Mouse (Mus musculus) left cerebral cortex, adult 2 months (tissue): Measurements from ENCODE around the gene Coro7. TPM values are rescaled to one million over a fixed set of nuclear protein-coding genes. Genes with fewer than 3 reads are reported as not detected.
A peak's percentile ranks its signal among the peaks of the same experiment; 100 is the strongest.

Experiments
- DNase-seq, 2 experiments: peaks; one replicate each; pipeline ENCODE4 v3.0.0; 2021 to 2022; ENCODE audit warnings: low spot score in 2 of 2, mixed read lengths in 1 of 2; ENCODE audit errors: extremely low spot score in 1 of 2
- H3K27ac ChIP-seq: fragments of 200-600 bp; 2 replicates; pipeline ENCODE4 v1.8.1; 2022
- H3K4me3 ChIP-seq: fragments of 200-600 bp; 2 replicates; pipeline ENCODE4 v1.8.1; 2022
- CTCF ChIP-seq: fragments of 200-600 bp; IDR thresholded peaks from 2 replicates; pipeline ENCODE4 v1.8.1; 2022; ENCODE audit warnings: antibody characterized with exemption, mild to moderate bottlenecking, moderate library complexity
- intact Hi-C: fragments of 180-260 bp; cut with DNase I; formaldehyde crosslinking; loops from one replicate; pipeline ENCODE4 v1.15.1; 2025
- total RNA-seq, 2 experiments: library from RNA; stranded (reverse); gene quantifications; 2 replicates each; pipeline ENCODE4 v1.2.3; 2021

Gene Coro7
- total RNA-seq, 2 experiments from 2014 or later = 76.7 to 92.0 TPM

DNA sequence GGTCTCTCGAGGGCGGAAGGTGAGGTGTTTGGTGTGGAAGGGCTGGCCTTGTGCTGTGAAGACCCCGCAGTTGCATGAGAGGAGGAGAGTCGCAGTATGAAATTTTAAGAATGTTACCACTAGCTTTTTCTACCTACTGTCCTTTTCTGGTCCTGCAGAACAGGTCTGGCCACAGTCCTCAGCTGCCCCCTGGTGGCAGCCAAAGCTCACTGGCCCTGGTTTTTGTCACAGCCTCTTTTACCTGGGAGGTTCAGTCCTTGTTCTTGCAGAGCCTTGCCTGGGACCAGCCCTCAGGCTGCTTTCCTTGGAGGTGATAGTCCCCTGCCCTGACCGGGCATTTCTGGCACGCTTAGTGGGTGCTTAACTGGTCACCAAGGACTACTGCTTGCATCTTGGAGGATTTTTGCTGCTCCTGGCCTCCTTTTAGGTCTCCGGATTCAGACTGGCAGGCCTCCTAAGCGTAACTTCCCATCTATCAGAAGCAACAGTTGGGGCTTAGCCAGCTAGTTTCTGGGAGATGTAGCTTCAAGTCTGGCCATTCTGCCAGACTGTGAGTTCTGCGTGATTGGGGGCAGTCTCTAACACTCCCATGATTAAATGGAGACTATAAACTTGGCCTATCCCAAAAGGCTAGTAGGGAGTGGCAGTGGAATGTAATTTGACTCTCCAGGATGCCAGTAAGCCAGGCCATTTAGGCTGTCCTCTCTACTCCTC lies 71.6 kb downstream of the Coro7 start:
- no peak overlapping the region for H3K4me3 ChIP-seq
- peak; percentile 79 to 83 for DNase-seq
- peak; percentile 97 for TF ChIP-seq CTCF
- H3K27ac ChIP-seq = no peak overlapping the region
- intact Hi-C loops = loop anchor here (1.0 to 2.0 kb wide), 3 partner anchors 40 to 119 kb away; no protein-coding TSS in a partner anchor

DNA sequence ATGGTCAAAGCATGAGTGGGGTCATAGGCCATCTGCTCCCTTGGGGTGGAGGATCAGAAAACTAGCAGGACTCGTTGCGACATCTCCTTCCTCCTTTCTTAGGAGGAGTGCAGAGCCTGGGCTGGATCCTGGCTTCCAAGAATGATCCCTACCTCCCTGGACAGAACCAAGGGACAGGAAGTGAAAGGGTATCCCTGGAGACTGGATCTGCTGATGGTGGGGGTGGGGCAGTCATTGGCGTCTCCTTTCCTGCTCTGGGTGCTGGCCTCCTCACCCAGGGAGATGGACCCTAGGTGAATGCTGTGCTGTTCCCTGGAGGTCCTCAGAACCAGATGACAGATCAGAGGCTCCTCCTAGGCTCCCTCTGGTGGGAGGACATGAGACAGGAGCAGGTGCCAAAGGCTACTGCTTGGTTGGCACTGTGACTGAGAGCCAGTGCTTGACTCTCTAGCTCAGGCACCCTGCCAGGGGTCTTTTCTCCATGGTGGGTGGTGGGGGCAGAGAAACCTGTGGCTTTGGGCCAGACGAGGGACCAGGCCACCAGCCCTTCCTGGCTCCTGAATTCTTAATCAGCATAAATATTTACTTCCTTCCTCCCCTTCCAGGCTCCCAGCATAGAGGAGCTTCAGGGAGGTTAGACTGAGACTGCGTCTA lies 73.0 kb downstream of the Coro7 start:
- DNase-seq = peak in 1 of 2 experiments; percentile 45
- Histone ChIP-seq H3K4me3 (no peak overlapping the region), H3K27ac (no peak overlapping the region; the same call in 1 of the 2 replicates)
- TF ChIP-seq CTCF = peak; percentile 54
- intact Hi-C loops = loop anchor here (1.0 to 2.0 kb wide), 3 partner anchors 38 to 118 kb away; no protein-coding TSS in a partner anchor

GRCm38 (mm10) chr16:4605514-4606131 lies 74.0 kb downstream of the Coro7 start:
- no peak overlapping the region for H3K4me3 ChIP-seq
- H3K27ac ChIP-seq = no peak overlapping the region
- intact Hi-C loops = loop anchor here (2.0 kb wide), 2 partner anchors 55 to 117 kb away; no protein-coding TSS in a partner anchor
- no peak for TF ChIP-seq CTCF
- DNase-seq = no peak

DNA sequence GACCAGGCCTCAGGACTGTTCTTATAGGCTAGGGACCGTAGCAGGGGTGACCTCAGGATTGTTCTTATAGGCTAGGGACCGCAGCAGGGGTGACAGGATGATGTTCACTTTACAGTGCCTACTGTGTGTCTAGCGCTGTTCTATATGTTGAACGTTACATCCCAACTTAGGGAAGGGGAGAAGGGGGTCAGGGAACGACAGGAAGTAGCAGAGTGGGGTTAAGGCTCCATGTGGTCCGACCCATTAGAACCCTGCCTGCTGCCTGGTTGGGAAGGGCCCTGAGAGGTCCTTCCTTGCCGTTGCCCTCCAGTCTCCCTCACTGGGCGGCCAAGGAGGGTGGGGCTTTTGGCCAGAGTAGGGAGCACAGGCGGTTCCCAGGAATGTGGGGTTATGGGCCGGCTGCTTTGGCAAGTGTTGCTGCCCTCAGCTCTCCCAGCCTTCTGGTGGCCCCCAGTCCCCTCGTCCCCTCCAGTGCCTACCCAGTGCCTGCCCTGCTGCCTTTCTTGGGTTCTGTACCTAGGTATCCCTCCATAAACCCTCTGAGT lies 75.2 kb downstream of the Coro7 start:
- Histone ChIP-seq H3K27ac (no peak overlapping the region), H3K4me3 (no peak overlapping the region)
- intact Hi-C loops = no loop called here
- DNase-seq = no peak
- TF ChIP-seq CTCF = no peak

DNA sequence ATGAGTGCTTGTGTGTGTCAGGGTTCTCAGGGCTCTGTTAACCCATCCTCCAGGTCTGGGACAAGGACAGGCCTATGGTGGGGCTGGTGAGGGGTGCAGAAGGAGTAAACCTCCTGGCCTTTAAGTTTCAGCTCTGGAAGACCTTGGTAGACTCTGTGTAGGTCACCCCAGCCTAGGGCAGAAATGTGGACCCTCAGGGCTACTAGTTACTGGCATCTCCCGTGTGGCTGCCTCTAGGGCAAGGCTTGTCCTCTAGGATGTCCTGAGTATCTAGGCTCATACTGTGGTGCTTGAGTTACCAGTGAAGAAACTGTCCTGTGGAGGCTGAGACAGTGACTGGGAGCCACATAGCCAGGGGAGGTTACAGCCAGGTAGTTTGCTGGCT lies 76.1 kb downstream of the Coro7 start:
- intact Hi-C loops = no loop called here
- TF ChIP-seq CTCF = no peak

DNA sequence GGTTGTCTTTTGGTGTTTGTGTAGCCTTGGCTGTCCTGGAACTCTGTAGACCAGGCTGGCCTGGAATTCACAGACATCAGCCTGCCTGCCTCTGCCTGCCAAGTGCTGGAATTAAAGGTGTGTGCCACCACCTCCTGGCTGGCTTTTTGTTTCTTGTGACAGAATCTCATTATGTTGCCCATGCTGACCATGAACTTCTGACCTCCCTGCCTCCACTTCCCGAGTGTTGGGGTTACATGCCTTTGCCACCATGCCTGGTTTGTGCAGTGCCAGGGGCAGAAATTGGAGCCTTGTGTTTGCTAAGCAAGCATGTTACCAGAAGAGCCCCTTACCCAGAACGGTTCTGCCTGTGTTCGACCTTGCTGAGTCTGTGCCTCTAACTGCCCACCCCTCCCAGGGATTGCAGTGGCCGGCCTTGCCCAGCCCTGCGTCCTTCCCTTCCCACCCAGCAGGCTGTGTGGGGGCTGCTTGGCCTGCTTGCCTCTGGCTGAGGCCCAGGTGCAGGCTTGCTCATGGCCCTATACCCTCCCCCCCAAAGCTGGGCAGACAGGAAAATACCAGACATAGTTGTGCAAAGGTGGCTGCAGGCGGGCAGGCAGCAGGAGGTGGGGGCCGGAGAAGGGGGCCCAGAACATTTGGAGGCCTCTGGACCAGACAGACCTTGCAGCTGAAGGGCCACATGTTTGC lies 76.7 kb downstream of the Coro7 start:
- Histone ChIP-seq H3K27ac (no peak overlapping the region), H3K4me3 (no peak overlapping the region)
- TF ChIP-seq CTCF = no peak
- intact Hi-C loops = no loop called here
- DNase-seq = no peak

More for the DNA sequence above, 76.1 kb downstream of the Coro7 start:
- Histone ChIP-seq H3K27ac (no peak overlapping the region), H3K4me3 (no peak overlapping the region)
- DNase-seq = no peak

GRCm38 (mm10) chr16:4602189-4602588 lies 77.4 kb downstream of the Coro7 start:
- Histone ChIP-seq H3K4me3 (no peak overlapping the region), H3K27ac (no peak overlapping the region)
- peak in 1 of 2 experiments; percentile 7 for DNase-seq
- no peak for TF ChIP-seq CTCF
- intact Hi-C loops = no loop called here

DNA sequence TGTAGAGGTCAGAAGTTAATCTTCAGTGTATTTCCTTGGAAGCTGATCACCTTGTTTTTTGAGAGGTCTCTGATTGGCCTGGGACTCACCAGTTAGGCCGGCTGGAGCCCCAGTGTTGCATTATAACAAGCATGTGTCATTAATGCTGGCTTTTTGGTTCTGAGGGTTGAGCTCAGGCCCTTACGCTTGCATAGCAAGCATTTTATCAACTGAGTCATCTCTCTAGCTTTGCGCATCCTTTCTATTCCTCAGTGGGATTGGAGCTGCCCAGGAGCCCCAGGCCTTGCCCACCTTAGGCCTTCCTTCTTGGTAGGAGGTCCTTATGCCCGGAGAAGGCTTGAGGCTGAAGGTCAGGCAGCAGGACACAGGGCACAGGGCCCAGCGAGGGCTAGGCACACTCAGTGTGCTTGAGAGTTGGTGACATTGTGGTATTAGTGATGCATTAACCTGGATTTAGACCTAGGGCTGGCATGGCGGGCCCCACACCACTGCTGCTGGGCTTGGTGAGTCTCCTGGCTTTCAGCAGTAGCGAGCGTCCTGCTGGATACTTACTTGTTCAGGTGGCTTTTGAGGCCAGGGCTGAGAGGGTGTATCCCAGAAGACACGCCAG lies 78.8 kb downstream of the Coro7 start:
- no peak for TF ChIP-seq CTCF
- intact Hi-C loops = no loop called here
- DNase-seq = peak in 1 of 2 experiments; percentile 6
- Histone ChIP-seq H3K27ac (no peak overlapping the region), H3K4me3 (no peak overlapping the region)

- TF ChIP-seq CTCF = no peak
- DNase-seq = peak in 1 of 2 experiments; percentile 6
- intact Hi-C loops = no loop called here
These were observed 80.0 kb downstream of the Coro7 start for GRCm38 (mm10) chr16:4599616-4600015.

DNA sequence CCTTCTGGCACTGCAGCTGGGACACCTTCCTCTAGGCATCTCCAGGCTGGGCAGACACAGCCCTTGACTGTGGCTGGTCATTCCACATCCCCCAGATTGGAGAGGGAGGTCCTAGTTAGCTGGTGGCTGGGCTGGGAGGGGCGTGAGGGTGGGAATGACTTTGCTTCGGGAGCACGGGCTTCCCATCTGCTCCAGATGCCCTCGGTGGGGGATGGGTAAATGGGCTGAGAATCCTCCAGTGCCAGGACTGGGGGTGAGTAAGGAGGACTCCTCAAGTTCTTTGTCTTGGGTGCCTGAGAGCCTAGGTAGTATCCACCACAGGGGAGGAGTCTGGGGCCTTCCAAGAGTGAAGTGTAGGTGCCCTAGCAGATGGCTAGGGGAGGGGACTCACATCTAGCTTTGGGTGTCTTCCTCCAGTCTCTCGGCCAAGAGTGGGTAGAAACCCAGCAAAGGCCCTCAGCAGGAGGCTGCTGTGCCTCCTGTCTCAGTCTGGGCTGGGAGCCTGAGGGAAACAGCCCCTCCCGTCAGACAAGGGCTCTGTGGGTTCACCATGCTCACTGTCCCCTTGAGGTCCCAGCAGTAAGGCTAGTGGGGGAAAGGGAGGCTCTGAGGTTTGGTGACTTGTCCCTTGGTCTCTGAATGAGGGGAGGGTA lies 80.6 kb downstream of the Coro7 start:
- Histone ChIP-seq H3K4me3 (no peak overlapping the region), H3K27ac (no peak overlapping the region)
- peak in 1 of 2 experiments; percentile 7 for DNase-seq
- TF ChIP-seq CTCF = no peak
- intact Hi-C loops = no loop called here

More at GRCm38 (mm10) chr16:4599616-4600015, 80.0 kb downstream of the Coro7 start:
- H3K4me3 ChIP-seq = no peak overlapping the region
- H3K27ac ChIP-seq = no peak overlapping the region
